Mouse (Mus musculus) monocyte, adult 5-6 weeks (primary cell): Measurements from ENCODE around the gene Tsc22d2. TPM values are rescaled to one million over a fixed set of nuclear protein-coding genes. Genes with fewer than 3 reads are reported as not detected.

Experiments
- ATAC-seq: fragments of 153-309, 156-312 bp; replicated peaks from 2 replicates; pipeline ENCODE4 v1.8.0; 2017; ENCODE audit warnings: mild to moderate bottlenecking; ENCODE audit not compliant: low TSS enrichment, insufficient number of reproducible peaks, severe bottlenecking, poor library complexity, low FRiP score
- total RNA-seq: library from RNA; stranded (forward); fragments of 200-1000, 200-491, 200-594 nt; gene quantifications from 3 replicates; pipeline ENCODE4 v1.2.3, GENCODE M21; 2017

Tsc22d2 gene
- total RNA-seq: 21.2 to 37.9 TPM (median 23.5 TPM) in 3 replicates

DNA sequence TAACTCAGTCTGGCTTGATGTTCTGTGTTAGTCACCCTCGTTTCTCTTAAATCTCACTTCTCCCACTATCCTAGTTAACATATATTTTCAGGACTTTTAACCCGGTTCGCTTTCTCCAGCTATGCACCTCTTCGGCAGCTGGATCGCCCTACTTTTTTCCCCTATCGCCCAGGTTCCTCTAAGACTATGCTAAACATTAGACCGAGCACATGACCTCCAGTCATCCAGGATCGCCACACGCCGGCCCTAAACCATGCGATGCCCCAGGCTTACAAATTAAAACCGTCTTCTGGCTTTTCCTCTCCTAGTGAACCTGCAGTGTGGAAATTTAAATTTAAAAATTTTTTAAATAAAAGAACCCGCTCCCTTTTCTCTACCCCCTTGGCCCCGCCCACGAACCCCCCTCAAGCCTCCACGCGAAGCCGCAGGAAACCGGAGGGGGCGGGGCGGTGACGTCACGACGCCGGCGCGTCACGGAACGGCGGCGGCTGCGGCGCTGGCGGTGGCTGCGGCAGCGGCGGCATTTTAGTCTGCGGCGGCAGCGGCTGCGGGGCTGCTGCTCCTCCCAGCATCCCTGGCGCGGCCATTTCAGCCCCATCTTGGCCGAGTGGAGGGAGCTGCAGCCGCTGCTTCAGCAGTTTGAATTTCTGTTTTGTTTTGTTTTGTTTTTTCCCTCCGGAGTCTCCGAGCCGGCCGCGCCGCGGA is at the start of gene Tsc22d2:
Gene Tsc22d2, plus strand, starts transcription at position 482 of the 705 bp plus-strand sequence.
- peak; percentile 51 for ATAC-seq

DNA sequence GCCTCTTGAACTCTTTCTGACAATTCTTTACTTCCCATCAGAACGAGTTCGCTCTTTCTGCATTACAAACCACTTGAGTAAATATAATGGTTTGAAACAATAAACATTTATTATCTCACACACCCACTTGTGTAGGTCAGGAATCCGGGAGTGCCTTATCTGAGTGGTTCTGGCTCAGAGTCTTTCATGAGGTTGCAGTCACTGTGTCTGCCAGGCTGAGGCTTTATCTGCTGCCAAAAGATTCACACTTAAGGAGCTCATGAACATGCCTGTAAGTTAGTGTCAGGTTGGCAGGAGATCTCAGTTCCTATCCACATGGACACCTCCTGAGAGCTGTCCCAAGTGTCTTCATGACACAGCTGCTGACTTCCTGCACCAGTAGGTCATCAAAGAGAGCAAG is 47.8 kb upstream of the Tsc22d2 start:
- ATAC-seq: no peak

DNA sequence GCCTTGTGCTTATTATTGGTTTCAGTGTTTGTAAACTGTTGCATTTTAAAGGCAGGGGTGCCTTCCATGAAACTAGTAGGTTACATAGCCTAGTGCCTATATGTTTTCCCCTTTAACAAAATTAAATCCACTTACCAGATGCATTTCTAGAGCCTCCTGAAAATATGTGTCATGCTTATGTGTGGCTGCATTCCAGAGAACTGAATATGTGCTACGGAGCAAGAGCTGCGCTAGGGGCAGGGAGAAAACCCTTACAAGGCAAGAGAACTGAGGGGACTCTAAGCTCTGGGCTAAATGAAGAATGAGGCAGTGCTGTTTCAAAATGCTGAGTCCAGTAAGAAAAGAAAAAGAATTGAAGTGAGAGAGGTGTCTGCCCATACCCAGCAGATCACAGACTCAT is 43.7 kb upstream of the Tsc22d2 start:
- ATAC-seq: no peak

GRCm38 (mm10) chr3:58372066-58372904 is 42.2 kb upstream of the Tsc22d2 start:
- ATAC-seq: no peak

GRCm38 (mm10) chr3:58372905-58373208 is 41.7 kb upstream of the Tsc22d2 start:
- ATAC-seq: no peak

- ATAC-seq: no peak
Observed at GRCm38 (mm10) chr3:58374281-58374680, 40.2 kb upstream of the Tsc22d2 start.

DNA sequence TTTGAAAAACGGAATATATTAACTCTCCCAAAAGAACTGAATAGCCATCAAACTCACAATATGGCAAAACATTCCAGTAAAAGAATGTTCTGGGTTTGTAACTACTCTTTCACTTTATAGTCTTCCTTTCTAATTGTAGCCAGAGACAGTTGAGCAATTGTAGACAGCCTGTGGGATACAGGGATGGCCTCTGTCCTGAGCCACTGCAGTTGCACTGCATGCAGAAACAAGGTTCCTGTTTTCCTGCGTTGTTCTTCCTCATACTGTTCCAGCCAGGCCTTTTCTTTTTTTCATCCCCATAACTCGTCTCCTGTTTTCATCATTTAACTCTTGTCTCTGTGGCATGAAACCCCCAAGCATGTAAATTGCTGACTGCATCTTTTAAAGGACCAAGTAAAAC is 37.8 kb upstream of the Tsc22d2 start:
- no peak for ATAC-seq

DNA sequence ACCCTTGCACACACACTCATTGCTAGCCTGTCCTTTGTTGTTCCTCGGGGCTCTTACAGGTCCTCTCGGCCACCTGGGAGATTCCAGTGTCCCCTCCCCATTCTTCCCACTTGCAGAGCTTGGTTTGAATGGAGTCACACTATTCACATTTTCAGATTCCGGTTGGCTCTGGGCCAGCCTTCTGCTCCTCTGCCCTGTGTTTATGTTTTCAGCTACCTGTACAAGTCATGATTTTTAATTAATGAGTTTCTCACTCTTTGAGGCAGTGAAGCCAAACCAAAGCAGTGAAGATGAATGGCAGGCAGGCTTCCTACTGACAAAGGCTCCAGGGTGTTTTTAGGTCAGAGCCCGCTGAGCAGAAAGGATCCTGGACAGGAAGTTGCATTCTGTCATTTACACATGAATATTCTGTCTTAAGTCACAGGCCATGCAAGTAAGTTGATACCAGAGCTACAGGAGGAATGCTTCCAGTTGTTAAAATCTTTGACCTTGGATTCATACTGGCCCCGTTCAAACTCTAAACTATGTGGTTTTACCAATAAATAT is 36.9 kb upstream of the Tsc22d2 start:
- ATAC-seq: no peak

DNA sequence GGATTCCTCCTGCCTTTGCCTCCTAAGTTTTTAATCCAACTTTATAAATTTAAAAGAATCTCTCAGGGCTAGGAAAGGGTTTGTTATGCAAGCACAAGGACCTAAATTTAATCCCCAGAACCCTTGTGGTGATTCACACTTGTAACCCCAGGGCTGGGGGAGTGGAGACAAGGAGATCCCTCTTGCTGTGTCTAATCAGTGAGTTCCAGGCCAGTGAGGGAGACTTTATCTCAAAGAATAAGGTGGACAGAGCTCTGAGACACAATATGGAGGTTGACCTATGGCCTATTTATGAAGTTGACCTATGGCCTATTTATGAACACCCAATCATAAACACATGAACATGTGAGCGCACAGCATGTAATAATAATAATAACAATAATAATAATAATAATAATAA is 31.8 kb upstream of the Tsc22d2 start:
- no peak for ATAC-seq

DNA sequence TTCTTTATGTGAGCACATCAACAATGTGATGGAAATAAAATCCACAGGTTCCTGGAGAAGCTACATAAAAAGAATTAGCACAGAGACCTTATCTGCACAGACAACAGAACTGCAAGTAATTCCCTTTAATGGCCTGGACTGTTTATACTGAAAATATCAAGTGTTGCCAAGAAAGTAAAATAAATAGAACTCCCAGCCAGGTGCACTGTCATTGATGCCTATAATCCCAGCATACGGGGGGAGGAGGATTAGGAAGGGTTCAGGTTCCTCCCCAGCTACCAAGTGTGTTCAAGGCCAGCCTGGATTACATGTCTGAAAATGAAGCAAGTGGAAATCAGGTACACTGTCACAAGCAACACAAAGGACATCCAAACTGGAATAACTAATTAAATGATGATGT is 29.5 kb upstream of the Tsc22d2 start:
- ATAC-seq: no peak

DNA sequence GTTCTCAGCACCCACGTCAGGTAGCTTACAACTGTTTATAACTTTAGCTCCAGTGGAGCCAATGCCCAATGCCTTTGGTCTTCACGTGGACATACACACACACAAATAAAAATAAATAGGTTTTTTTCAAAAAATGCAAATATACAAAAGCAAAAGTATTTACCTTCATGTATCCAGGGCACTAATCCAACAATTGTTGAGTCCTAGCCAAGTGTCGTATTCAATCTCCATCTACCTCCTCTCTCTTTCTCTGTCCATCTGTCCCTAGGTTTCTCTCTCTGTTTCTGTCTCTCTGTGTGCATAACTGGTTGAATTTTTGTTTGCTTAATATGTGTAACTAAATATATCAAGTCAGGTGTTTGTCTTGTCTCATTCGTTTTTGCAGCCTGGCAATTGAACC is 25.8 kb upstream of the Tsc22d2 start:
- ATAC-seq: no peak

GRCm38 (mm10) chr3:58398541-58398940 is 16.0 kb upstream of the Tsc22d2 start:
- no peak for ATAC-seq

- no peak for ATAC-seq
Observed at GRCm38 (mm10) chr3:58399931-58400330, 14.6 kb upstream of the Tsc22d2 start.

DNA sequence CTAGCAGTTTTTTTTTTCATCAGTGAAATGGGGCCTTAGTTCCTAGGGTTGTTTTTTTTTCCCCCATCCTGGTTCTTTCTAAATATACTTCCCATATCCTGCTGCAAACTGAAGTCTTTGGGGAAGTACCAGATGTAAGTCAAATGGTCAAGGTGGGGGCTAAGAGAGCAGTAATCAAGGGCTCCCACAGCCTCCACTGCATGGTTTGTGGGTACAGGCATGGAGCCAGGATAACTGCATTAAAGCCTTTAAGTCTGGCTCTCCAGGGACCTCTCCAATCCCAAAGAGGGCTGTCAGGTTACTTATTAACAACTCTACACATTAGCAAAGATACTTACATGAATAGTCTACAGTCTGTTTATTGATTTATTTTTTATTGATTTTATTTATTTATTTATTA is 2.8 kb upstream of the Tsc22d2 start:
- no peak for ATAC-seq

GRCm38 (mm10) chr3:58413671-58414070 is 844 bp upstream of the Tsc22d2 start:
- no peak for ATAC-seq

DNA sequence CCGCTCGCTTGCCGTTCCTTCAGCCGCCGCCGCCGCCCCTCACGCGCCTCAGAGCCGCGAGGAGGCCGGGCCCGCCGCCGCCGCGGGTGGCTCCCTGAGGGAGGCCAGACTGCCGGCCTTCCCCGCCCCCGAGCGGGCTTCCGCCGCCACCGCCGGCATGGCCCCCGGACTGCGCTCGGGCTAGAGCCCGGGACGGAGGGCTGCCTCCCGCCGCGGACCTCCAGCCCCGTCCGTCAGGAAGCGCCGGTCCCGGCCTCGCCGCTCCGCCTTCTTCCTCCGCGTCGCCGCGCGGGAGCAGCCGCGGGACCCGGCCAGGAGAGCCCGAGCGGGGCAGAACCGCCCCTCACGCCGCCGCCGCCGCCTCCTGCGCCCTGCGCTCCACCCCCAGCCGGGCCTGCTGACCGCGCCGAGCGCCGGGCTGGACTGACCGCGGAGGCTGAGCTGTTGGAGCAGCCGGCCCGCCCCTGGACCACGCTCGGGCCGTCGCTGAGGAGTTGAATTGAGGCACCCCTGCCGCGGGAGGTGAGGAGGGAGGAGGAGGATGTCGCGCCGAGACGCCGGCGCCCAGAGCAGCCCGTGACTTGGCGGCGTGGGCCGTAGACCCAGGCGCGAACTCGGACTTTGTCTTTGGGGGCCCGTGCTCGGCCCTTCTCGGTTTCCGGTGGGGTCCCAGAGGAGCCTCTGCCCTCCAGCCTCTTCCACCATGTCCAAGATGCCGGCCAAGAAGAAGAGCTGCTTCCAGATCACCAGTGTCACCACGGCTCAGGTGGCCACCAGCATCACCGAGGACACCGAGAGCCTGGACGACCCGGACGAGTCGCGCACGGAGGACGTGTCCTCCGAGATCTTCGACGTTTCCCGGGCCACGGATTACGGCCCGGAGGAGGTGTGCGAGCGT is 720 bp downstream of the Tsc22d2 start:
- ATAC-seq: peak; percentile 28; the same call in 1 of the 2 replicates

DNA sequence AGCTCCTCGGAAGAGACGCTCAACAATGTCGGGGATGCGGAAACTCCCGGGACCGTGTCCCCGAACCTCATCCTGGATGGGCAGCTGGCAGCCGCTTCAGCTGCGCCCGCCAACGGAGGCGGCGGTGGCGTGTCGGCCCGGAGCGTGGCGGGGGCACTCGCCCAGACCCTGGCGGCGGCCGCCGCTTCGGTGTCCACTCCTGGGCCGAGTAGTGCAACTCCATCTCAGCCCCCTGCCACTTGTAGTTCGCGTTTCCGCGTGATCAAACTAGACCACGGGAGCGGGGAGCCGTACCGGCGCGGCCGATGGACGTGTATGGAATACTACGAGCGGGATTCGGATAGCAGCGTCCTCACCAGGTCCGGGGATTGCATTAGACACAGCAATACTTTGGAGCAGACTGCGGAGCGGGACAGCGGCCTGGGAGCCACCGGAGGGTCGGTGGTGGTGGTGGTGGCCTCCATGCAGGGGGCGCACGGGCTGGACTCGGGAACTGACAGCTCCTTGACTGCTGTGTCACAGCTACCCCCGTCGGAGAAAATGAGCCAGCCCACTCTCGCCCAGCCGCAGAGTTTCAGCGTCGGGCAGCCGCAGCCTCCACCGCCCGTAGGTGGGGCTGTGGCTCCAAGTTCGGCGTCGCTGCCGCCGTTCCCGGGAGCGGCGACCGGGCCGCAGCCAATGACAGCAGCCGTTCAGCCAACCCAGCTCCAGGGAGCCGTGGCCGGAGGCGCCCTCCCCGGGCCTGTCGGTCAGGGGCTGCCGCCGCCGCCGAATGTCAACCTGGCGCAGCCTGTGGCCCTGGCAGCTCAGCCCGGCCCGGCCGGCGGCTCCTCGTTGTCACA is 1.6 kb downstream of the Tsc22d2 start:
- peak; percentile 45 for ATAC-seq

- ATAC-seq: peak; percentile 10; the same call in 1 of the 2 replicates
Observed at GRCm38 (mm10) chr3:58416726-58417437, 2.4 kb downstream of the Tsc22d2 start.
